Mouse (Mus musculus): Measurements from ENCODE around the gene Gm28372.
"Not testable (repeated sequence)": the region's sequence is repeated elsewhere in the genome, so short reads cannot be mapped to it uniquely, and the experiment has no call there.

Gm28372 gene

DNA sequence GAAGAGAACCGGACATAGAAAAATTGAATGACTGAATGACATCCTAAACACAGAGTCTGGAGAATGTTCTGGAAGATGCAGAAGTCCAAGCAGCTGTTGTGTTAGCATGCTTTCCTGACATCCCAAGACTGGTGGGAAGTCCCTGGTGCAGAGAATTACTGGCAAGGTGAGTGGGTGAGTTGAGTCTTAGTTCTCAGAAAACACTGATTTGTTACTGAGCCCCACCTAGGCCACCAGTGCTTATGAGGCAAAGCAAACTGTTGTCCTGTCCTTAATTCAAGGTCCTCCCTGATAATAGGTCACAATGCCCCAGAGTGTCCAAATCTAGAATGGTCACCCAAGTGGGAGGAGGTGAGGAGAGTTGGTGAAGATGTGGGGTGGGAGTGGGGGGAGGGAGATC lies at the start of gene Gm28372, which contains the start of gene 1700020A23Rik:
Gene Gm28372, plus strand, starts transcription at position 301 of the 400 bp plus-strand sequence.
Gene 1700020A23Rik, plus strand, starts transcription at position 321 of the 400 bp plus-strand sequence.
- DNase-seq (ENCODE audit: low read depth, low spot score), result no peak

- DNase-seq (ENCODE audit: low read depth, low spot score), result no peak
Observed at GRCm38 (mm10) chr2:130357551-130357950, 47.5 kb upstream of the Gm28372 start.

GRCm38 (mm10) chr2:130358852-130359251 lies 46.2 kb upstream of the Gm28372 start:
- no peak for DNase-seq (ENCODE audit: low read depth, low spot score)

DNA sequence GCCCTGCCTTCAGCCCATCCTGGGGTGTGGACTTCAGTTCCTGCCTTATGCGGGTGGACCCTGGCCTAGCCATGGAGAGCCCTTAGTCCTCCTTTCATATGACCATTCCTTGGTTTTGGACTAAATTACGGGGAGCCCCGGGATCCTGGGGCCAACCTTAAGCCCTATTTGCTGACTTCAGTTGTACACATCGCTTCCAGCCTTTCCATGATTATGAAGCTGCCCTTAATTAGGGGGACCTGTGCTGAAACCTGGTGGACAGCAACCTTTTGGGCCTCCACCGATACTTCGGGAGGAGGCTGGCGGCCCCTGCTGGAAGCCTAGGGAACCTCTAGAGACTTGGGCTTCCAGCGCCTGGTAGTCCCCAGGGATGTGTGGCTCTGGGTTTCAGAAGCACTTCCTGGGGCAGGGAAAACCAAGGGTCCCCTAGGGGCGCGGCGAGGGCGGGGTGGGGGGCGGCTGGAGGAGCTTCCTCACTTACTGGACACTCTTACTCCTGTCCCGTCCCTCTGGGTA lies 42.5 kb upstream of the Gm28372 start:
- no peak for DNase-seq (ENCODE audit: low read depth, low spot score)

DNA sequence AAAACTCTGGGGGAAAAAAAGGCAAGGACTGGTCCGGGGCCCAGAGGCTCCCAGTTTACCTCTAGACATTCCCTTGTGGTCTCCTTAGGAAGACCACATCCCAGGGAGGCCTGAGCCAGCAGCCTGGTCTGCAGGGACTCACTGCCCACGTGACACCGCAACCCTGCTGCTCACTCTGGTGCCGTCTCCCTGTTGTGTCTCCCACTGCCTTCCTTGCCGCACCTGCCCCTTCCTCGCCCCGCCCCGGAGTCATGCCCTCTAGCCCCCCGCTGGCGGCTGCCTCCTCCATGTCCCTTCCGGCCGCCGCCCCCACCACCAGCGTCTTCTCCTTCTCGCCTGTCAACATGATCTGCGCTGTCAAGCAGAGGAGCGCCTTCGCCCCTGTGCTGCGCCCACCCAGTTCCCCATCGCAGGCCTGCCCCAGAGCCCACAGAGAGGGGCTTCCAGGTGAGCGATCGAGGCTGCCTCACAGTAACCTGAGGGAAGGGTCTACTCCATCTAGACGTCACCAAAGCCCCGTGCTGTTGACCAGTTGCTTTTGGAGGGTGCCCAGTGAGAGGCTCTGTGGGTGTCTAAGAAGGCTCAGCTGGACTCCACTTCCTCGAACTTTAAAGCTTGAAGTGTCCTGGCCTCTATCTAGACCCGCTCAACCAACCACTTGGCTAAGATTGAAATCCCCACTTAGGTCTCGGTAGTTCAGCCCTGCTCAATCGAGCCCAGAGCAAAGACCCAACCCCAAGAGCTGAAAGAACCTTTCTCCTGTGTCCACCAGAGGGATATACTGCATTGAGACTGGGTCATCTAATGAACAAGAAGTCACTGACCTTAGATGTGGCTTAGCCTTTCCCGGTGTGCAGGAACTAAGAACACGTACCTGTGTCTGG lies 39.6 kb upstream of the Gm28372 start:
- DNase-seq (ENCODE audit: low read depth, low spot score), result no peak

- DNase-seq (ENCODE audit: low read depth, low spot score), result no peak
Observed at GRCm38 (mm10) chr2:130367386-130367785, 37.7 kb upstream of the Gm28372 start.

- DNase-seq (ENCODE audit: low read depth, low spot score), result not testable (repeated sequence)
Observed at GRCm38 (mm10) chr2:130373026-130373425, 32.0 kb upstream of the Gm28372 start.

DNA sequence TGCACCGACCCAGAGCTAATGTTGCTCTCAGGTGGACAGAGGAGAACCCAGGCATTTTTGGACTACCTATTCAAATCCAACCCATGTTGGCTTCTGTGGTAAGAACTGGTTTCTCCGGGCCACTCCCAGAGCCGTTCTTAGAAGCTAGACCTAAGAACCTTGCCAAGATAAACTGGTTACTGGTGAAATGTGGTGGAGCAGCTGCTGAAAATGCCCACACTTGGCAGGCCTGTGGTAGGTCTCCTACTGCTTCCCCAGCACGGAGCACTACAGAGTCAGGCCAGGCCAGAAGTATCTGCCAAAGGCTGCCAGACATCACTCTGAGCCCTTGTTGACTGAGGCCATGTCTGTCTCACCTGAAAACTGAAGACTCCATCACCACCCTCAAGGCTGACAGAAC lies 30.1 kb upstream of the Gm28372 start:
- DNase-seq (ENCODE audit: low read depth, low spot score), result no peak

GRCm38 (mm10) chr2:130383205-130383604 lies 21.8 kb upstream of the Gm28372 start:
- DNase-seq (ENCODE audit: low read depth, low spot score), result no peak

GRCm38 (mm10) chr2:130383895-130384294 lies 21.1 kb upstream of the Gm28372 start:
- no peak for DNase-seq (ENCODE audit: low read depth, low spot score)

GRCm38 (mm10) chr2:130386212-130386611 lies 18.8 kb upstream of the Gm28372 start:
- no peak for DNase-seq (ENCODE audit: low read depth, low spot score)

DNA sequence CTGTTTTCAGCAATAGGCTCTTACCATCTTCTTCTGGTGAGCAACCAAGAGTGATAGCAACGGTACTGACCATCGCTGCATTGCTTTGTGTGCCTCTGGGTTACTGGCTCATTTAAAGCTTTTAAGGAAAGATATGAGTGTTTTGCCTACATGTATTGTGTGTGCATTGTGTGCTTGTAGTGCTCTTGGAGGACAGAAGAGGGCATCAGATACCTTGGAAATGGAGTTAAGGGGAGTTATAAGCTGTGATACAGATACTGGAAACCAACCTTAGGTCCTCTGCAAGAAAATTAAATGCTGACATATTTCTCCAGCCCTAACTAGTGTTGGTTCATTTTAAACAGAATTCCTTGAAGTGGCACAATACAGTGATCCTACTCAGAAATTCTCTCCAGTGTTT lies 16.2 kb upstream of the Gm28372 start:
- DNase-seq (ENCODE audit: low read depth, low spot score), result no peak

- no peak for DNase-seq (ENCODE audit: low read depth, low spot score)
Observed at GRCm38 (mm10) chr2:130390993-130391625, 13.9 kb upstream of the Gm28372 start.

- DNase-seq (ENCODE audit: low read depth, low spot score), result no peak
Observed at GRCm38 (mm10) chr2:130392836-130393235, 12.2 kb upstream of the Gm28372 start.

DNA sequence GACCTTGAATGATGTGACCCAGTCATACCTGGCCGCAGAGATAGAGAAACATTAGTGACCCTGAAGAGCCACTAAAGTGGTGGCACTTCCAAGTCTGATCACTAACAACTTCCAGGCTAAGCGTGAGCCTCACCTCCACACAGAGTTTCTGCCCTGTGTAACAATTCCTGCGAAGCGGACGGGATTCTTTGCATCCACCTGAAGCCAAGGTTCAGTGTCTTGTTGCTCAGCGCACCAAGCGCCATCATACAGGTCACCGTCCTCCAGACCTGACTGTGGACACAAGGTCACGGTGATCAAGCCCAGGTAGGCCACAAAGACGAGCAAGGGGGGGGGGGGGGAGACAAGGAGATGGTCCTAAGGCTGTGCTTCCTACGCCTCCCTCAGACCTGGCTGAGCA lies 9.3 kb upstream of the Gm28372 start:
- DNase-seq (ENCODE audit: low read depth, low spot score), result no peak

- DNase-seq (ENCODE audit: low read depth, low spot score), result no peak
Observed at GRCm38 (mm10) chr2:130397186-130397985, 7.7 kb upstream of the Gm28372 start, which contains the start of gene Cpxm1. Gene Cpxm1, minus strand, starts transcription at chr2:130397574.

GRCm38 (mm10) chr2:130398091-130398490 lies 6.9 kb upstream of the Gm28372 start:
- DNase-seq (ENCODE audit: low read depth, low spot score), result no peak

- no peak for DNase-seq (ENCODE audit: low read depth, low spot score)
Observed at GRCm38 (mm10) chr2:130400046-130400445, 5.0 kb upstream of the Gm28372 start.

DNA sequence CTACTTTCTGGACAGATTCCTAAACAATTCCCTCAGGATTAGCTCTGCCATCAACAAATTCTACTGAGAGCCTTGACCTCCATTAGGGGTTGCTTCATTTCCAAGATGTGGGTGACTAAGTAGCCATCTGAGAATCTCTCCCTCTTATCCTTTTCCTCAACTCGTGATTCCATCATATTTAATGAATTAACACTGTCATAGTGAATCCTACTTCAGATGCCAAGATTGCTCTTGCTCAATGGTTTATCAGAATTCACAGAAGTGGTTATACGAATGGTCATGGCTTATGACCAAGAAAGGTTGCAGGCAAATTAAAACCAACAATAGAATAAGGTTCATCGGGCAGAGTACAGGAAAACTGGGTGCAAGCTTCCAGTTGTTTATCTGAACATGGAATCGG lies 3.1 kb upstream of the Gm28372 start:
- no peak for DNase-seq (ENCODE audit: low read depth, low spot score)

- no peak for DNase-seq (ENCODE audit: low read depth, low spot score)
Observed at GRCm38 (mm10) chr2:130406178-130406577, 1.1 kb downstream of the Gm28372 start, which contains the start of gene Tmem239. Gene Tmem239, plus strand, starts transcription at chr2:130406478.

DNA sequence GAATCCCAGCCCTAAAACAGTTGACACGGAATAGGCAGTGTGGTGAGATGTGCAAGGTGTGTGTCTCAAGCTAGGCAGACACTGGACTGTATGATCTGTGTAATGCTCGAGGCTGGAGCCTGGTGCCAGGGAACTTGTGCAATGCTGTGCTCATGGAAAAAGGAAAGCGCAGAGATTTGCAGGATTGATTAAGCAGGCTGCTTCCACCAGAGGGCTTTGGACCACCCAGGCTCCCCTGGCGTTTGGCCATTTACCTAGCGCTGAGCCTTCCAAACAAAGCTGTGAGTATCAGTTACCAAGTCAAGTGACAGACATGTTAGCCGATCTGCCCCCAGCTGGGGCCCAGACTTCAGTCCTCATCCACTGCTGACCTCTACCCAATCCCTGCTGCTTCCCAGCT lies 3.2 kb downstream of the Gm28372 start:
- no peak for DNase-seq (ENCODE audit: low read depth, low spot score)
